Mouse (Mus musculus) midbrain, embryonic 11.5 days (tissue): ENCODE measurements around the gene Bbs10. TPM values are rescaled to one million over a fixed set of nuclear protein-coding genes. Genes with fewer than 3 reads are reported as not detected.

Experiments used
- ATAC-seq: fragments of 200-750 bp; cut with Nextera tagmentation; 2 replicates; pipeline ENCODE4 v1.8.0; 2017; ENCODE audit warnings: moderate TSS enrichment, moderate library complexity; ENCODE audit not compliant: low FRiP score
- DNase-seq: peaks from one replicate; pipeline ENCODE4 v3.0.0; 2015; ENCODE audit warnings: low spot score; ENCODE audit errors: missing footprints
- H3K27ac ChIP-seq: fragments of 300-500 bp; sonication (generic); 2 replicates; pipeline ENCODE4 v1.5.1; 2014; ENCODE audit warnings: low read depth, low read length
- H3K27me3 ChIP-seq: fragments of 300-500 bp; sonication (generic); 2 replicates; pipeline ENCODE4 v1.6.1; 2014; ENCODE audit warnings: mild to moderate bottlenecking, low read length, moderate library complexity, mixed read lengths; ENCODE audit not compliant: control insufficient read depth, insufficient read depth
- H3K36me3 ChIP-seq: fragments of 300-500 bp; sonication (generic); 2 replicates; pipeline ENCODE4 v1.6.1; 2014; ENCODE audit warnings: mild to moderate bottlenecking, low read length, moderate library complexity, mixed read lengths; ENCODE audit not compliant: control insufficient read depth, insufficient read depth
- H3K4me1 ChIP-seq: fragments of 300-500 bp; sonication (generic); 2 replicates; pipeline ENCODE4 v1.6.1; 2014; ENCODE audit warnings: low read length; ENCODE audit not compliant: control insufficient read depth, insufficient read depth
- H3K4me2 ChIP-seq: fragments of 300-500 bp; sonication (generic); 2 replicates; pipeline ENCODE4 v1.6.1; 2014; ENCODE audit warnings: mild to moderate bottlenecking, moderate library complexity
- H3K4me3 ChIP-seq: fragments of 300-500 bp; sonication (generic); 2 replicates; pipeline ENCODE4 v1.5.1; 2014; ENCODE audit warnings: low read depth, low read length
- H3K9ac ChIP-seq: fragments of 300-500 bp; sonication (generic); 2 replicates; pipeline ENCODE4 v1.6.1; 2014; ENCODE audit warnings: low read length
- H3K9me3 ChIP-seq: fragments of 300-500 bp; sonication (generic); 2 replicates; pipeline ENCODE4 v1.6.1; 2016; ENCODE audit warnings: low read length; ENCODE audit not compliant: control insufficient read depth
- WGBS: fragments of 180-500 bp; shearing (Covaris S2); extraction: QIAGEN DNeasy Blood & Tissue Kit; methylation state at CpG from one replicate; pipeline ENCODE4 v1.1.7; 2014; 5-methylcytosine and 5-hydroxymethylcytosine counted together
- polyA plus RNA-seq: library from polyadenylated mRNA; unstranded; fragments of >200 nt; fragmentation: Nextera tagmentation; extraction: Ambion mirVana; gene quantifications from 2 replicates; pipeline ENCODE4 v1.2.1, GENCODE M21; 2014

The Bbs10 gene
- polyA plus RNA-seq, 1 experiment from 2014 or later: 7.7 TPM

- DNase-seq: no peak
- no peak overlapping the region for H3K4me2 ChIP-seq
- H3K4me3 ChIP-seq: no peak overlapping the region
- H3K9ac ChIP-seq: no peak overlapping the region
- ATAC-seq: peak; percentile 75
- H3K27me3 ChIP-seq: no peaks in the 10 kb centered on the region
- H3K36me3 ChIP-seq: no peaks in the 10 kb centered on the region
- H3K27ac ChIP-seq: no peak overlapping the region
- WGBS: 28% methylated on average over 5 of the region's 5 CpGs
- no peaks in the 10 kb centered on the region for H3K9me3 ChIP-seq
- peaks cover 11% of the 10 kb centered on the region; the same call in 1 of the 2 replicates for H3K4me1 ChIP-seq
These were observed 24.9 kb upstream of the Bbs10 start for GRCm38 (mm10) chr10:111273463-111274088.

DNA sequence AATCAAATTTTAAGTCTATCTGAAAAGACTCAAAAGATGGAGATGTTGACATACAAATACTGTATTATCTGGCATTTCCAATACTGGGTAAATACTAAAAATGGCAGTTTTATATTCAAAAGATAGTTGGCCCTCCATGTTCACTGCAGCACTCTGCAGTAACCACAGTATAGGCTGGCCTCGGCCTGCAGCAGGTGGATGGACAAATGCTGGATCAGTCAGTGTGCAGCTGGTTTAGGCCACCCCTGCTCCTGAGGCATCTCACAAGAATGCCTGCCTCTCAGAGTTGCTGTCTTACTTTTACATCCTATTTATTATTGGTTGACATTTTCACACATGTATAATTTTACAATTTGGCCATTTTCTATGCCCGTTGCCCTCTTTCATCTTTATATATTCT lies 22.7 kb upstream of the Bbs10 start:
- 85% methylated on average over 2 of the region's 2 CpGs for WGBS
- DNase-seq (no peak), ATAC-seq (no peak)
- Histone ChIP-seq H3K4me3 (no peak overlapping the region), H3K27ac (no peak overlapping the region), H3K9me3 (no peaks in the 10 kb centered on the region), H3K4me1 (peaks cover 11% of the 10 kb centered on the region; the same call in 1 of the 2 replicates), H3K4me2 (no peak overlapping the region), H3K9ac (no peak overlapping the region), H3K36me3 (no peaks in the 10 kb centered on the region), H3K27me3 (no peaks in the 10 kb centered on the region)

- DNase-seq (peak; percentile 87), ATAC-seq (no peak)
- Histone ChIP-seq H3K4me2 (peak overlapping the region; percentile 62), H3K27me3 (no peaks in the 10 kb centered on the region), H3K27ac (no peak overlapping the region), H3K9me3 (no peaks in the 10 kb centered on the region), H3K4me1 (no peaks in the 10 kb centered on the region; the same call in 1 of the 2 replicates), H3K36me3 (no peaks in the 10 kb centered on the region), H3K9ac (peak overlapping the region; percentile 80; the same call in 1 of the 2 replicates), H3K4me3 (peak overlapping the region; percentile 70)
- 50% methylated on average over 6 of the region's 6 CpGs for WGBS
These were observed 848 bp upstream of the Bbs10 start for GRCm38 (mm10) chr10:111297631-111298030.

DNA sequence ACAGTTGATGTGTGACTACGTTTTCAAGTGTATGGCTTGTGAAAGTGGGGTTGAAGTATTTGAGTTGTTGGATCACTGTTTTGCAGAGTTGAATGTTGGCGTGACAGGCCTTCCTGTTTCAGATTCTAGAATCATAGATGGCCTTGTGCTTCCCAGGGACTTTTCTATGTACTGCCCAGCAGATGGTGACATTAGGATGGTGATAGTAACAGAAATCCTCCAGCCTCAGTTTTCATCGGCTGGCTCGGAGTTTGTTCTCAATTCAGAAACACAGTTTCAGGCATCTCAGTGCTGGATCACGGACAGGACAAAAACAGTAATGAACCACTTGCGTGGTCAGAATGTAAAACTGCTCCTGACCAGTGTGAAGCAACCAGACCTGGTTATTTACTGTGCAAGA lies 1.1 kb downstream of the Bbs10 start:
- H3K4me2 ChIP-seq: no peak overlapping the region
- no peak for DNase-seq

DNA sequence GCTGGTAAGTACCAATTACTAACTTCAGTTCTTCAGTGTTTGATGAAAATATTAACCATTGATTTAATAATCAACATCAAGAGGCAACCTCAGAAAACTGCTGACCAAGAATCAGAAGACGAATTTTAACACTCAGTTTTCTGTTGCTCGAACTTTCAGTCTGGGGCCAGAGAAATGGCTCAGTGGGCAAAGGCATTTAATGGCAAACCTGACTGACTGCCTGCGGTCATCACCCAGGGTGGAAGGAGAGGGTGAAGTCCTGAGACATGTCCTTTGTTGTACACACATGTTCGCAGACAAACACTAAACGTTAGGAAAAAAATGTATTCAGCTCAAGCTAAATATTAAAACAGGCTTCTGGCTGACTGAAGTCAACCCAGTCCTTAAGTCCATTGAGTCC lies 2.6 kb downstream of the Bbs10 start:
- Histone ChIP-seq H3K4me1 (no peaks in the 10 kb centered on the region; the same call in 1 of the 2 replicates), H3K27me3 (no peaks in the 10 kb centered on the region), H3K9ac (no peak overlapping the region), H3K27ac (no peak overlapping the region), H3K4me3 (no peak overlapping the region), H3K36me3 (no peaks in the 10 kb centered on the region), H3K4me2 (no peak overlapping the region), H3K9me3 (no peaks in the 10 kb centered on the region)
- DNase-seq (peak; percentile 64), ATAC-seq (no peak)
- WGBS: 95% methylated on average over 5 of the region's 5 CpGs

More for the DNA sequence above, 1.1 kb downstream of the Bbs10 start:
- Histone ChIP-seq H3K4me3 (no peak overlapping the region), H3K9ac (no peak overlapping the region), H3K36me3 (no peaks in the 10 kb centered on the region), H3K4me1 (no peaks in the 10 kb centered on the region; the same call in 1 of the 2 replicates), H3K9me3 (no peaks in the 10 kb centered on the region), H3K27me3 (no peaks in the 10 kb centered on the region), H3K27ac (no peak overlapping the region)
- WGBS: 83% methylated on average over 6 of the region's 6 CpGs
- ATAC-seq: no peak

DNA sequence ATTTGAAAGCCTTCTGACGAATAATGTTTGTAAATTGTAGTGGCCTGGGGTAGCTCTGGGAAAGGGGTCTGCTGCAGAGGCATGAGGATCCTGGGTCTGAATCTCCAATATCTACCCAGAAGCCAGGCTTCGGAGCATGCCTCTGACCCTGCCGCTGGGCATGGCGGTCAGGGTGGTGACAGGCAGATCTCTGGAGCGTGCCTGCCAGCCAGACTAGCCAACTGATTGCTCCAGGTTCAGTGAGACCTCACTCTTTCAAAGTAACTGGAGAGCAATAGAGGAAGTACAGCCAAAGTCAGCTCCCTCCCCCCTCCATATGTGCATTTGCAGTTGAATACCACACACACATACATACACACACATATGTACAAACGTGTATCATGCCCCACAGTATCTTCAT lies 4.0 kb downstream of the Bbs10 start:
- H3K36me3 ChIP-seq: no peaks in the 10 kb centered on the region
- H3K4me2 ChIP-seq: no peak overlapping the region
- DNase-seq (no peak), ATAC-seq (no peak)
- H3K4me3 ChIP-seq: no peak overlapping the region
- H3K4me1 ChIP-seq: no peaks in the 10 kb centered on the region; the same call in 1 of the 2 replicates
- no peak overlapping the region for H3K27ac ChIP-seq
- no peak overlapping the region for H3K9ac ChIP-seq
- H3K27me3 ChIP-seq: no peaks in the 10 kb centered on the region
- H3K9me3 ChIP-seq: no peaks in the 10 kb centered on the region
- 93% methylated on average over 6 of the region's 6 CpGs for WGBS

DNA sequence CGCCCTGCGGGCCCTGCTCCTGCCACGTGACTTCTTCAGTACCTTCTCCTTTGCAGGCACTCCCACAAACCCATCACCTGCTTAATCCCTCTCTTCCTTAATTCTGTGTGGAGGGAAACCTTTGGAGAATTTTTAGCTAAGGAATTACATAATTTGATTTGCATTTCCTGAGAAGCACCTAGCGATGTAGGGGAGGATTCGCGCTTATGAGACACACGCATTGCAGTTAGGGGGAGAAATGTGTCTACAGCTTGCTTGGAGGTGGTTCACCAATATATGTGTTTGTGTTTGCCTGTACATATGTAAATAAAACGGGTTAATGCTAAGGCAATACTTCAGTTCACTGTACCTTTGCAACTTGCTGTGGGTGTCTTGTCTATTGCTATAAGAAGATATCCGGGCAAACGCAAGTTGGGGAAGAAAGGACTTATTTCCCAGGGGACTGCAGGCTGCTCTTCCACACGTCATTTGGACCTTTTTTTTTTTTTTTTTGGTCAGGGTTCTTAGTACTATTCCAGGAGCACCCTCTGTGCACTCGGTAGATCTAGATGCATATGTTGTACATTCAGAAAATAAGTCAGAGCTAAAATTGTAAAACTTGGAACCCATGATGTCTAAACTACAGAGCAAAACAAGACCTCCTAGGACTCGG lies 10.5 kb downstream of the Bbs10 start:
- Histone ChIP-seq H3K9ac (no peak overlapping the region), H3K27ac (no peak overlapping the region), H3K9me3 (no peaks in the 10 kb centered on the region; the same call in 1 of the 2 replicates), H3K4me1 (no peaks in the 10 kb centered on the region), H3K4me2 (no peak overlapping the region), H3K4me3 (no peak overlapping the region), H3K36me3 (no peaks in the 10 kb centered on the region), H3K27me3 (no peaks in the 10 kb centered on the region)
- WGBS: 90% methylated on average over 13 of the region's 13 CpGs
- ATAC-seq: no peak
- DNase-seq: no peak

DNA sequence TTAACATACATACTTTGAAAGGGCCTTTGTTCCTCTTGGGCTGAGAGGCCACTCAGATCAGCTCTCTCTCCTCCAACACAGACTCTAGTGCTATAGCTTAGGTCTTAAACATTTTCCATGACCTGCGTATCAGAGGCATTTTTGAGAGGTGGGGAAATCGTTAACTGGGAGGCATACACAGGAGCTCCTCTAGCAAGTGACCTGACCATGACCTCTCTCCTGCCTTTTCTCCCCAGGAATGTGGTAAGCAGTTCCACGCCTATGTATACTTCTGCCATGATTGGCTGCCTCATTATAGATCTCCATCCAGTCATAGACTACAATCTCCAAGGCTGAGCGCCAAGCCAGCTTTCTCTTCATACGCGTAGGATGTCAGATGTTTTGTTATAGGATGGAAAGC lies 14.8 kb downstream of the Bbs10 start:
- H3K9ac ChIP-seq: no peak overlapping the region
- DNase-seq (no peak), ATAC-seq (no peak)
- 84% methylated on average over 6 of the region's 6 CpGs for WGBS
- no peaks in the 10 kb centered on the region for H3K27me3 ChIP-seq
- H3K36me3 ChIP-seq: no peaks in the 10 kb centered on the region
- no peak overlapping the region for H3K4me3 ChIP-seq
- H3K4me2 ChIP-seq: no peak overlapping the region
- H3K4me1 ChIP-seq: no peaks in the 10 kb centered on the region
- H3K9me3 ChIP-seq: no peaks in the 10 kb centered on the region; the same call in 1 of the 2 replicates
- H3K27ac ChIP-seq: no peak overlapping the region

GRCm38 (mm10) chr10:111314636-111315395 lies 16.3 kb downstream of the Bbs10 start:
- Histone ChIP-seq H3K4me3 (no peak overlapping the region), H3K27me3 (no peaks in the 10 kb centered on the region), H3K9ac (no peak overlapping the region), H3K9me3 (no peaks in the 10 kb centered on the region), H3K4me2 (no peak overlapping the region), H3K4me1 (no peaks in the 10 kb centered on the region), H3K36me3 (no peaks in the 10 kb centered on the region), H3K27ac (no peak overlapping the region)
- 77% methylated on average over 10 of the region's 10 CpGs for WGBS
- DNase-seq (peak; percentile 75), ATAC-seq (no peak)
